Mouse (Mus musculus): ENCODE measurements around the gene Olfr697.
"Not testable (repeated sequence)": the region's sequence is repeated elsewhere in the genome, so short reads cannot be mapped to it uniquely, and the experiment has no call there.

Olfr697 gene

GRCm38 (mm10) chr7:106742343-106742742, at the start of gene Olfr697:
Gene Olfr697 (minus strand): TSS chr7:106742443.
- DNase-seq (ENCODE audit: low read depth), result no peak

- no peak for DNase-seq (ENCODE audit: low read depth)
These were observed 46.1 kb upstream of the Olfr697 start for GRCm38 (mm10) chr7:106788330-106788729.

GRCm38 (mm10) chr7:106761008-106761407, 18.8 kb upstream of the Olfr697 start:
- DNase-seq (ENCODE audit: low read depth), result not testable (repeated sequence)

GRCm38 (mm10) chr7:106758800-106759199, 16.6 kb upstream of the Olfr697 start:
- no peak for DNase-seq (ENCODE audit: low read depth)

DNA sequence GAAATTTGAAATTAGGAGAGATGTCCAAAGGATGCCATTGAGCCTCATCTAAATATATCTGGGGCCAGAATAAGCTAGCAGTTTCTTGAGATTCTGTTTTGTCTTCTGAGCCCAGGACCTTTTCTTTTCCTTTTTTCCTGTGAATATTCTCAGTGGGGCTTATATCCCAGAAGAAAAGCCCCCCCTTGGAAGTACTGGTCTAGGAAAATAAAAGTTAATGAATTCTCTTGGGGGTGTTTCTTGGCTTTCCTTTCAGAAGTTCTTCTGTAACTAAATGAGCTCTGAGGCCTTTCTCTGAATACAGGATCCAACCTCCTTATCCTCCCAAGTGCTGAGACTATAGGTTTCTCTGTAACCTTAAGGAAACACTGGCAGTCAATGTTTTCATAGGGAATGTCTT, 13.1 kb upstream of the Olfr697 start, which contains the start of gene Olfr698:
Gene Olfr698, minus strand, starts transcription at position 101 of the 400 bp plus-strand sequence.
- DNase-seq (ENCODE audit: low read depth), result no peak

- DNase-seq (ENCODE audit: low read depth), result no peak
These were observed 3.6 kb upstream of the Olfr697 start for GRCm38 (mm10) chr7:106745811-106746210.

DNA sequence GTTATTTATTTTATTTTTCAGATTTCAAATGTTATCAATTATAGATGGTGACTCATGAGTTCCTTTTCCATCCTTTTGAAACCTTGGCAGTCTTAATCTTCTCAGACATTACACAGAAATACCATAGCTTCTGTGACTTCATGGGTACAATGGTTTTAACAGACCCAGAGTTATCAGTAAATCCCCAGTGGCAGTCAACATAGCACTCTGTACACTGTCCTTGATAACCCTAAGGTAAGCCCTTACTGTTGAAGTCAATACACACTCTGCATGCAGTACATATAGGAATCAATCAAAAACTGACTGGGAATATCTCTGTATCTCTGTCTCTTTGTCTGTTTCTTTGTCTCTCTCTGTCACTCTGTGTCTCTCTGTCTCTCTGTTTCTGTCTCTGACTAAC, 5.2 kb downstream of the Olfr697 start:
- DNase-seq (ENCODE audit: low read depth), result no peak

GRCm38 (mm10) chr7:106733717-106734116, 8.5 kb downstream of the Olfr697 start:
- DNase-seq (ENCODE audit: low read depth), result no peak

- not testable (repeated sequence) for DNase-seq (ENCODE audit: low read depth)
These were observed 16.6 kb downstream of the Olfr697 start for GRCm38 (mm10) chr7:106725654-106726053.

DNA sequence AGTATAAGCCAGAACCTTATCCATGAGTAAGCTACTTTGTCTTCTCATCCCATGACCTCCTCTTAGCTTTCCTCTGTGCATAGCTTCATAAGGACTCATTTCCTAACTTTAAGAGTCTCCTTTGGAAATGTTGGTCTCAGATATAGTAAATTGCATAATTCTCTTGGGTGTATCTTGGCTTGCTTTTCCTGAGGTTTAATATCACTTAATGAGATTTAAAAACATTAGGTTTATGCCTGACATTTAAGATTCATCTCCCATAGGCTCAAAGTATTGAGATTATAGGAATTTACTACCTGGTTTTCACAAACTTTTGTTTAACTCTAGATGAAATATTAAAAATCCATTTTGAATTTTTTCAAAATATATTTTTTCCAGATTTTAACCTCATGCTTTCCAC, 25.9 kb downstream of the Olfr697 start, which contains the start of gene Olfr695:
Gene Olfr695, minus strand, starts transcription at position 101 of the 400 bp plus-strand sequence.
- no peak for DNase-seq (ENCODE audit: low read depth)

DNA sequence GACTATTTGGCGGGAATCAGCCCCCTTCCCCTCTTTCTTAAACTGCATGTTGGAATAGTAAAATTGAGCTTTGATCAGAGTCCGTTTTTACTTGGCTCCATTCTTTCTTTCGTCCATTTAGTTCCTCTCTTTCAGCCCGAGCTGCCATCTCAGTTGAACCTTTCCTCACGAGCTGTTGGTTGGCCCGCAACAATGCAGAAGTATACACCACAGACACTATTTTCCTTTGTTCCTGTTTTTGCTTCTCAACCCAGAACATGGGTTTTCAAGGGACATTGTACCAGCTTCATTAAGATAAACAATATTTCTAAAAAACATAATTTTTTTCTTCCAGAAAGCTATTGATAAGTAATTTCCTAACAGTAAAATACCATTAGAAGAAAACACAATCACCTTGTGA, 30.8 kb downstream of the Olfr697 start:
- no peak for DNase-seq (ENCODE audit: low read depth)

GRCm38 (mm10) chr7:106707705-106708104, 34.5 kb downstream of the Olfr697 start:
- not testable (repeated sequence) for DNase-seq (ENCODE audit: low read depth)

GRCm38 (mm10) chr7:106696891-106697290, 45.4 kb downstream of the Olfr697 start:
- no peak for DNase-seq (ENCODE audit: low read depth)

- no peak for DNase-seq (ENCODE audit: low read depth)
These were observed 49.3 kb downstream of the Olfr697 start for GRCm38 (mm10) chr7:106692976-106693375.

- no peak for DNase-seq (ENCODE audit: low read depth)
These were observed 50.5 kb downstream of the Olfr697 start, which contains the start of gene Olfr694 for GRCm38 (mm10) chr7:106691714-106692113. Gene Olfr694 (minus strand): TSS chr7:106691814.
